Mouse (Mus musculus) heart, adult 11 months (tissue): ENCODE data around the gene Txn1.

ENCODE experiments used
- DNase-seq: peaks from one replicate; pipeline ENCODE4 v3.0.0; 2022

Txn1 gene

DNA sequence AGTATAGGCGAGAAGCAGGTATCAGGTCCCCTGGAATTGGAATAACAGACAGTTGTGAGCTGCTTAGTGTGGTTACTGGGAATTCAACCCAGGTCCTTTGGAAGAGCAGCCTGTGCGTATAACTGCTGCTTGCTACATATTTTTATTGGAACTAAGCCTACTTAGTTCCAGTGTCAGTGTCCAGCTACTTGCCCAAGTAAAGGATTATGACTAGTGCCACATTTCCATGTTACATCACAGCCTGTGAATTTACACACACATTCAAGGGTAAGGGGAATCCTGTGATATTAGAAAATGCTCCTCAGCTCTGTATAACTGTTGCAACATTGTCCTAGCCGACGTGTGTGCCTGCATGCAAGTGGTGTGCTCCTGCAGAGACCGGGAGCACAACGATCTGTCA lies 18.9 kb downstream of the Txn1 start:
- no peak for DNase-seq

DNA sequence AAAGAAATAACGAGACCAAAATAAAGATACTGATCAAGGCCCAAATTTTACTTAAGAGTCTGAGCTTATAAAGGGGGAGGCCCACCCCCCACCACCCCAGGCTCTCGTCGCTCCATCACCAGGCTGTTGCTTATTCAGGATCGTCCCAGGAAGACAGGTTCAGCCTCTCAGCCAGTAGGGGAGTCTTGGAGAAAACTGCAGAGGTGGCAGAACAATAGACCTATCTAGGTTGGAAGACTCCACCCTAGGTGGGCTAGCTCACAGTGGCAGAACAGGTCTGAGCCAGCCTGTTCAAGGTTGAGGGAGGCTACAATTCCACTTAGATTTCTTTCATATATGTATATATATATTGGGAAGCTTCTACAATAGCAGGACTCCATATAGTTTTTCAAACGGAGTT lies 22.0 kb downstream of the Txn1 start:
- DNase-seq, result no peak

DNA sequence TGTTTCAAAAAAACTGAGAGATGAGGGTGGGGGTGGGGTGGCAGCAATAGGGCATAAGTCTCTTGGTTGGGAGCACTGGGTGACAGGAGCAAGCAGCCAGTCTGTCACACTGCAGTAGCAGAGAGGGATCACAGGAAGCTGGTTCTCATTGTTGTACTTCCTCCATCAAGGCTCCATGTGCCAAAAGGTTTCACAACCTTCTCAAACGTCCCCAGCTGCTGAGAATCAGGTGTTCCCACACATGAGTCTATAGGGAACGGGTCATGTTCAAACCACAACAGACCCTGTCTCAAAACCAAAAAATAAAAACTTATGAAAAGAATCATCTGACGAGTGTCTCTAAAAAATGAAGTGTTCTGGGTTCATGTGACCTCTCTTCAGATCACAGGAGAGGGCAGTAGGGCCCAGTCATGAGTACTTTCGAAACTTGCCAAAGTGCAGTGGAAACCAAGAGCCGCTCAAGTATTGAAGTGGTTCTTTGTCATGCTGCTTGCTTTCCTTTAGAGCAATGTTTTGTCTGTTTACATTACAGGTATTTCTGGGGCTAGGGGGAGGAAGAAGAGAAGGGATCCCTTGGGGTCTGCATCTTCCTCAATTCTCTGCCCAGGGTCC lies 25.5 kb downstream of the Txn1 start:
- DNase-seq, result peak; percentile 92

DNA sequence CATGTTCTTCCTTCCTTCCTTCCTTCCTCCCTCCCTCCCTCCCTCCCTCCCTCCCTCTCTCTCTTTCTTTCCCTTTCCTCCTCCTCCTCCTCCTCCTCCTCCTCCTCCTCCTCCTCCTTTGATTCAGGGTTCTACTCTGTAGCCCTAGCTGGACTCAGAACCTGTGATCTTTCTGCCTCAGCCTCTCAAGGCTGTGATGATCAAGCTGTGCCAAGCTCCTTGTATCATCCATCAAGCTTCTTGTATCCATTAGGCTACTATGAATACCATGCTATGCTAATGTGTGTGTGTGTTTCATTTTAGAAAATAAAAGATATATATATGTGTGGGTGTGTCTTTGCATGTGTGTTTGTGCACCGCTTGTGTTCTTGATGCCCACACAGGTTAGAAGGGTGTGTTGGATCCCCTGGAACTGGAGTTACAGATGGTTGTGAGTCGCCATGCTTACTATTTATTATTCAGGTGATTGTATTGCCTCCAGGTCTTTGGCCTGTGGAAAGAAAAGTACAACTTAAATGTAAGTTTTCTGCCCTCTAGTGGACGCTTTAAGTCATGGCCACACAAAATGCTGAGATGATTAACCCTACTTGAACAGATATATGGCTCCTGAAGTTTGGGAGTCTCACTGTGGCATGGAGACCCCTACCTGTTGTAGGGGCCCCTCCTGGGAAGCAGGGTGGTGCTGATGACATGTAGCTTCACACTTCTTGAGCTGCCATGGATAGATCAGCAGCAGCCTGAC lies 28.6 kb downstream of the Txn1 start:
- DNase-seq, result no peak

DNA sequence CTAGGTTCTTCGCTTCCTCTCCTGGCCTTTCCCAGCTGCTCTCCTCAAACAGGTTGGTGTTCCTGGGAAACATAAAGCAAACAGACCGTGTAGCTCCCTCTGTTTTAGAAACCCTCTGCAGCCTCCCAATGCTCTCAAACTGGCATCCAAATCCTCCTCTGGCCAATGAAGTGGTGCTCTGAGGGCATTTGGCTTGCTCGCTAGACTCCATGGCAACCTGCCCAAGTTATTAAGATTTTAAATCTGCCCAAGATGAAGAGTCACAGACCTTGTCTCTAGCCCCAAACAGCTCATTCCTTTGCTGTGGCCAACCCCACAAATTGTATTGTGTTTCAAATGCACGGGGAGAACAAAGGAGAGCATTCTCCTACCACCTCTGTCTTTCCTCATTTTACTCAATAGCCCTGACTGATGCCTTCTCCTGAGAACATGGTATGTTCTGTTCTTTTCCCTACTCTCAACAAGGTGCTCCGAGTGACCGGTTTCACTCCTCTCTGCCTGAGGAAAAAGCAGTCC lies 31.6 kb downstream of the Txn1 start:
- no peak for DNase-seq

DNA sequence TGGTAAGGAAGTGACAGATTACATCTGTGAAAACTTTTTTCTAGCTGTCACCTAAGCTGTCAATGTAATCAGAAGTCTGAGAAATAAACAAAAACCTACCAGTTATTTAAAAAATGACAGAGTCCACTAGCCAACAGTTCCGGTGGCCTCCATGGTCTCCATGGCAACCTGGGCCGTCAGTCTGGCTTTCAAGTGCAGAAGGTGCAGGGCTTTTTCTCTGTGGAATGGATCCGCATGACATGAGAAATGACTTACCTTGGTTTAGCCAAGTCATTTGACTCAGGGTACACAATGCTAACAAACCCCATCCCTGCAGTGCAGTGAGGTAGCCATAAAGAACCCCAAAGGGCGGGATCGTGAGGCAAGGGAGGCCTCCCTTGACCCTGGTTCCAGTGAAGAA lies 34.0 kb downstream of the Txn1 start:
- no peak for DNase-seq

DNA sequence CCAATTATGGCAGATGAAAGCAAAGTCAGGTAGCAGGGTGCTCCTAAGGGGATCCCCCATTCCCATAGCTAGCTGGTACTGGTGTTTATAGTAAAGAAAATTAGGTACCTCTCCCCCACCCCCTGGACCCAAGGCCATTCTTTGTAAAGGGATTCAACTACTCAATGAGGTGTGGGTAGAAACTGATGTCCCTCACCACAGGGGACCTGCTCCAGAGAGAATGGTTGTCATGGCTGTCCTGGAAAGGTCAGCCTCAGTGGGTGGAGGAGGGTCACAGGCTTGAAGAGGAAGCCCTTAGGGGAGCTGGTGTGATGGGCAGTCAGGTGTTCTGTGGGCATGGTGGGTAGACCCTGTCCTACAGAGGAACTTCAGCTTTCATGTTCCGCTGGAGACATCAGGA lies 35.7 kb downstream of the Txn1 start:
- DNase-seq, result no peak

DNA sequence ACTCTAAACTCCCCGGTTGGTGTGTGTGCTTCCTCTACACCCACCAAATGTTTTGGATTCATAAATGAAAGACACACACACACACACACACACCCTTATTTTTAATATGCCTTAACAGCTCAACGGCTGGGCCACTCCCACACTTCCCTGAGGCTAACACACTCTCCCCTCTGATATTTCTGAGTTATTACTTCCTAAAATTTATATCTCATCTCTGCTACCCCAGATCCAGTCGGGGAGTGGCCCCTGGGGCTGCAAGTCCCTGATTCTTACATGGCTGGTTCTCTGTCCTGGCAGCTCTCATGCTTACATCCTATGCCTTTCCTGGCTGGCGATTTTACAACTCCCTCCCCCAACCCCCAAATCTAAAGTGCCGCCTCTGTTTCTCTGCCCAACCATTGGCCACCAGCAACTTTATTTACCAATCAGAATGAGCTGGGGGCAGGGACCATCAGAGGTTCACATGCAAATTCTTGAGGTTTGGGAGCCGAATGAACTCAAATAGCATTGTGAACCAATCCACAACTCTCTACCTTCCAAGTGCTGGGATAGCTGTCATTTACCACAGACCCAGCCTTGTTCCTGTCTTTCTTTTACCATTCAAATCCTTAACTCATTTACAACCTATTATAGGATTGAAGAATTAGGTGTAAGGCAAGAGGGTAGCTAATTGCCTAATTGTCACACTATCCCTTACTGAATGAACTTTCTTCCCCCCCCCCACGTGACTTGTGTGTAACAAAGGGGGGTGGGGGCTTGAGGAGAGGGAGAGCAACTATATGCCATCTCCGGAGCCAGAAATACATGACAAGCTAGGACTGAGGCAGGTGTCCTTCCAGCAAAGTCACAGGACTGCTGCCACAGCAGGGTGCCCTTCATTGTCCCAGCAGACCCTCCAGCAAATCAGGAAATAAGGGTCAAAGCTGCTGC lies 36.5 kb downstream of the Txn1 start:
- DNase-seq, result no peak

DNA sequence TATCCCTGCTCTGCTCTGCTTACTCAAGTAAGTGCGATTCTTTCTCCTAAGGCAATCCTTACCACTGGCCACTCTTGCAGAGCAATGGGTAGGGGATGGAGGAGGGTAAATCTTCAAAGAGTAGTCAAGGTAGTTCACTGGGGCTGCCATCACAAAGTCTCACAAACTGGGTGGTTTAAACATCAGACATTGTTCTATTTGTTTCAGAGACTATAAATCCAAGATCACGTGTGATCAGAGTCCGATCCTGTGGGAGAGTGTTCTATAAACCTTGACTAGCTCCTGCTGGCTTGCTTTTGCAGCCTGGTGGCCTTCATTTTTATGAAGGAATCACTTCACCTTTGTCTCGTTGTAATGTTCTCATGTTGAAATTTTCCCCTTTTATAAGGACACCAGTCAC lies 39.5 kb downstream of the Txn1 start:
- no peak for DNase-seq

DNA sequence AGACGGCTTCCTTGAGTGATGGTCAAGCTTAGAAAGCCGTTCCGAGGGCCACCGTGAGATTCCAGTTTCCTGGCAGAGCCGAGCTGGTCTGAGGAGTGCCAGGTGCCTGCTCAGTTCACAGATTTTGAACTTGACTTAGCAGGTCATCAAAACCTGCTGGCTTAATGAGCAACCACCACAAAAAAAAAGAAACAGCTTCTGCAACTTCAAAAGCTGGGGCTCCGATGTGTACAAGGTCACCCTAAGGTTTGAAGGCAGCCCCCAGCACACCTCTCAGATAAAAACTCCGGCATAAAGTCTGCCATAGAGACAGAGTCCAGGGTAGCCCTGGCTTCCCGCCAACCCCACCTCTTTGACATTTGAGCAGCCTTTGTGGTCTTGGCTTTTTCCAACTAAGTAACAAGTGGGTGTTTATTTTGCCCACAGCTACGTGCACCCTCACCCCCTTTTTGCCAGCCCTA lies 40.0 kb downstream of the Txn1 start, which contains the start of gene D630039A03Rik:
Gene D630039A03Rik (minus strand): TSS at position 97 of the 461 bp plus-strand sequence.
- DNase-seq, result no peak

DNA sequence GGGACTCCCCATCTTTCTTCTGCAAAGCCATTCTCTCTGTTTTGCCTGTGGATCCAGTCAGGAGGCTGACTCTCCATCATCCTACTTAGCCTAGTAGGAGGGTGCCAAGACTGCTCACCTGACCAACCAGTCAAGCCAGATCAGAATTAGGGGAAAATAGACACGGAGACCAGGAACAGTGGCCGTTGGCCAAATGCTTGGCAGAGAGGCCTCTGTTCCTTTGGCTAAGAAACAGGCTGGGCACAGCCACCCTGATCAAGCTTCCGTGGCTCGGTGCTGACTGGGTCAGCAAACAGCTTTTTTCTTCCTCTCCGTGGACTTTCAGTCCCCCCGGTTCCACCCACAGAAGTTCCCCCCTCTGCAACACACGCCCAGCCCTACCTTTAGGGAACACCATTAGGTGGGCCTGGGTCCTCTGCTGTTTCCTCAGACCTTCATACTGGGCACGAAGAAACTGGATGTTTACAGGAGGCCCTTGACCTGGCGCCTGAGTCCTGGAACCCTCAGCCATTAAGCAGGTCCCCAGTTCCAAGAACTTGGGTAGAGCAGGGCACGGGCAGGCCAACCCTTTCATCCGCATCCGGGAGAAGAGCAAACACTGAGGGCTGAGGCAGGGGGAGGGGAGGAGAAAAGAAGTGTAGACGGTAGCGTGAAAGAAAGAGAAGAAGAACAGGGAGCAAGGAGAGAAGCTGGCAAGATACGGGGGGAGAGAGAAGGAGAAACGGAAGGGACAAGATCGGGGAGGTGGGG lies 40.8 kb downstream of the Txn1 start:
- peak; percentile 97 for DNase-seq

DNA sequence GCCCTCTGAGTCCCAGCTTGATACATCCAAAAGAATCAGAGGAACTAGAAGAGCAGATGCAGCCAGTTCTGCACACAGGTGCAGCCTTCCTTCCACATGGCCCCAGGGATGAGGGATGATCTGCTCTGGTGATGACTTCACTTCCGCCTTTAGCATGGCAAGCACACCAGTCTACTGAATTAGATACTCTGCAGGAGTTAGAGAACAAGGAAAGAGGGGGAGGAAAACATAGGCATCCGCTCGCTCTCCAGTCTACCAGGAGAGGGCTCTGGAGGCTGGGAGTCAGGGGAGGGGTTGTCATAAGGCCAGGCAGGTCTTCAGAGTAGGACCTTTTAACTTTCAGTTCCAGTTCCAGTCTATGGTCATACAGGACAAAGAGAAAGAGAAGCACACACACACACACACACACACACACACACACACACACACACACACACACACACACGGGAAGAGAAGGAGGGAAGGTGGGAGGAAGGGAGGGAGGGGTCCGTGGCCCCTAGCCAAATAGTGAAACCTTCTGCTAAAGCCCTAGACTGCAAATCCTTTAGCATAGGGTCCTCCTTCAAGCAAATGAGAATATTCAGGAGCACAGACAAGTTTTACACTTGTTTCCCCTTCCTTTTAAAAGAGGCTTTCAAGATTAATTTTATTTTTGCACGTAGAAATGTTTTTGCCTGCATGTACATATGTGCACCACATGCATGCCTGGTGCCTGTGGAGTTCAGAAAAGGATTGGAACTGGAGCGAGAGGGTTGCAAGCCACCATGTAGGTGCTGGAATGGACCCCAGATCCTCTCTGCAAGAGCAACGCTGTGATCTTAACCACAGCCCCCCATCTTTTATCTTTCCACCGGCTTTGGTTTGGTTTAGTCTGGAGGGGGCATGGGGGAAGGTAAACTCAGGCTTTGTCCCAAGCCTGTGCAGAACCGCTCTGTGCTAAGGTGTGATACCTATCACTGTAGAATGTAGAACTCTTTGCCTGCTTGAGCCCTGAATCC lies 41.7 kb downstream of the Txn1 start:
- no peak for DNase-seq

DNA sequence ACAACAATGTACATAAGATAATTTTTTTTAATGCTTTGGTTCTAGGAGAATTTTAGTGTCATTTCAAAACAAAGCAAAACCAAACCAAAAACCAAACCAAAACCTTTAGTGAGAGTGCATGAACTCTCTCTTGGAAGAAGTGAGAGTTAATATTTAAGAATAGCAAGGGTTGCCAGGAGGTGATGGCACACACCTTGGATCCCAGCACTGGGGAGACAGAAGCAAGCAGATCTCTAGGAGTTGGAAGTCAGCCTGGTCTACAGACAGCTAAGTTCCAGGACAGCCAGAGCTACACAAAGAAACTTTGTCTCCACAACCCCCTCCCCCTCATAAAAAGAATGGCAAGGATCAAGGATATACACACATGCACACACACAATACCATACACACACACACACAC lies 43.2 kb downstream of the Txn1 start:
- no peak for DNase-seq

DNA sequence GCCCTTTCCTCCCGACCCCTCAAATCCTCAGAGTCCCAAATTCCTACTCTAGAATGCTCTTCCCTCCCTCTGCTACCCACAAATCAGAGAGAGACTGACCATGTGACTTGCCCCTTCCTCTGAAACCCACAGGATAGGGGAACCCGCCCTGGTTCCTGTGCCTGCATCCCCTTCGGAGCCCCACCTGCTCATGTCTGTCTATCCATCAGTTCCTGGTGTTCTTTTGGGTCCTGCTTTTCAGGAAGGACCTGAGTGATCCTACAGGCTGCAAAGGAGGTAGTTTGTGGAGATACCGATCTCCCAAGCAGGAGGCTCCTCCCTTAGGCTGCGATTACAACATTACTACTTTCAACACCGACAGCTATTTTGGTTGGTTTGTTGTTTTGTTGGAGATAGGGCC lies 47.4 kb downstream of the Txn1 start:
- DNase-seq, result no peak

DNA sequence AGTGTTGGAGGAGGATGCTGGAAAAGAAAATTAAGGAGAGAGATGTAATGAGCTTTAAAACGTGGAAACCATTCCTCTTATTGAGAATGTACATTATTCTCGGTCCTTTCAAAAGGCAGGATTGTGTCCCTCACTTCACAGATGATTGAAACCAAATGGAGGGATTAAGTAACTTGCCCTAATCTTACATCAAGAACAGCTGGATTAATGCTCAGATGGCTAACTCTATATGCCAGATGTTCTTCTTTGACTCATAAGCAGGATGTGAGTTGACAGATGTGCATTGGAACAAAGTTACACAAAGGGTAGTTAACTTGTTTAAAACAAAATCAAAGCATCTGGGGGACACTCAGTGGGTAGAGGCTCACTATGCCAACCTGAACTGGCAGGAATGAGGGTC lies 49.5 kb downstream of the Txn1 start:
- DNase-seq, result no peak

DNA sequence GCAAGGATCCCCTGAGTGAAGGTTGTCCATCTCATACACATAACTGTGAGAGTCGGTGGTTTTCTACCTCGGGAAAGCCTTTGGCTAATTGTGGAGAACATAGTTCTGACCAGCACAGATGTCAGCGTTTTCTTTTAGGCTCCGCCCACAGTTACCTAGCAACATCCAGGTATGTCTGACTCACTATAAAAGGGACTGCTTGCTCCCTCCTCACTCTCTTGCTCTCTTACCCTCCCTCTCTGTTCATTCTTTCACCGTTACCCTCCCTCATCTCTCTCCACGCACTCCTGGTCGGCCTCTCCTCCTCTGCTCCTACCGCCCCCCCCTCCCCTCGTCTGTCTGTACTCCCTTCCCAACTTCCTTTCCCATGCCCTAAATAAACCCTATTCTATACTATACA lies 51.6 kb downstream of the Txn1 start:
- DNase-seq, result no peak

DNA sequence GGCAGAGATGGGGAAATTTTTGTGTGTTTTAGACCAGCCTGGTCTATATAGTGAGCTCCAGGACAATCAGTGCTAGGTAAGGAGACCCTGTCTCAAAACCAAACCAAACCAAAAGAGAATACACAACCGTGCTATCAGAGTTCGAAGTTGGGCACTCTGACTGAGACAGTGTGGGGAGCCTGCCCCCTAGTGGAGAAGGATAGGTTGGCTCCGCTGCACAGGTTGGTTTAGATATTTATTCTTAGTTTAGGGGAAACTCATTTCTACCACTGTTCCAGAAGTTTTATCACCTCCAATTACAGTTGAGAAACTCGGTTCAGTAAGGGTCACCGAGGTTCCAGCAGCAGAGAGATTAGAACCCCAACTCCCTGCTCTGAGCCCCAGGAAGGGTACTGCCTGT lies 52.0 kb downstream of the Txn1 start:
- peak; percentile 91 for DNase-seq

DNA sequence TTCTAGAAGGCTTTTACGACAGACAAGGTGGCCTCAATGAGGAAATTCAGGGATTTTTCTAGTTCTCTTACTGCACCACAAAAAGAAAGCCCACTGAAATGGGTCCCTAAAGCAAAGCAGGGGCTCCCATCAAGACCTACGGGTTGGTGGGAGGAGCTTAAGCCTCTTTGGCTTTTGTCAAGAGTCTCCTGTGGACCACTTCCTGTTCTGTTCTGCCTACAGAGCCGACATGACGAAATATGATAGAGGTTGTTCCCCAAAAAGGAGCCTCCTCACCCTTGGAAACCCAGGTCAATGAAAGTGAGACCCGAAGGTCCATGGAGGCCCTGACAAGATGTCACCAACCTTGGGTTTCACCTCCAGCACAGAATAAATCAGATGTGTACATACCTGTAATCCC lies 53.6 kb downstream of the Txn1 start:
- DNase-seq, result no peak

DNA sequence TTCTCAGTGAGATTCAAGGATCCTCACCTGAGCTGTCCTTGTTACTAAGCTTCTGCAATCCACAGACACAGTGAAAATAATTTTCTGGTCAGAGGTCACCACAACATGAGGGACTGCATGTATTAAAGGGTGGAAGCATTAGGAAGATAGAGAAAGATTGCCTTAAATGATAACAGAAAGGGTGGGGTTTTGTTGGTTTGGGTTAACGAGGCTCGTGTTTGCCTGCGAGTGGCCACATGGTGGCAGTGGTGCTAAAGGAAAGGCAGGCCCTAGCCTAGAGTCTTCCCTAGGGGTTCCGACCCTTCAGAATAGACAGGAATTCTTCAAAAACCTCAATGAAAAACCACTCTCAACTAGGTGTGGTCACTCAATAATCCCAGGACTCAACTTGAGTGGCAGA lies 55.0 kb downstream of the Txn1 start:
- DNase-seq, result no peak

DNA sequence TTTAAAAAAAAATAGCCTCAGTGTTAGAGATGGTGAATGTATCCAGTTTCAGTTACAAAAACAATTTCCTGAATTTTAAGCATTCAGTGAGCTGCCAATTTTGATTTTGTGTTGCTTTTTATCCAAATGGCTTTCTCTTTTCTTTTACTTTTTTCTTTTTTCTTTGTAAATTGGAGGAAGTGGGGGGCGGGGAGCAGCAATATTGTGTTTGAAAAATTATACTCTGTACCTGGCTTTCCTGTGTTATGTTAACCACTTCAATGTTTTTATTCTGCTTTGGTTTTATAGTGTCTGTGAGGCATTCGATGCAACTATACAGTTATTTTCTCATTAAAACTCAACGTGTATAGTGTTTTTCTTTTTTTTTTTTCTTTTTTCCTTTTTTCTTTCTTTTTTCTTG lies 59.6 kb downstream of the Txn1 start:
- DNase-seq, result peak; percentile 57

DNA sequence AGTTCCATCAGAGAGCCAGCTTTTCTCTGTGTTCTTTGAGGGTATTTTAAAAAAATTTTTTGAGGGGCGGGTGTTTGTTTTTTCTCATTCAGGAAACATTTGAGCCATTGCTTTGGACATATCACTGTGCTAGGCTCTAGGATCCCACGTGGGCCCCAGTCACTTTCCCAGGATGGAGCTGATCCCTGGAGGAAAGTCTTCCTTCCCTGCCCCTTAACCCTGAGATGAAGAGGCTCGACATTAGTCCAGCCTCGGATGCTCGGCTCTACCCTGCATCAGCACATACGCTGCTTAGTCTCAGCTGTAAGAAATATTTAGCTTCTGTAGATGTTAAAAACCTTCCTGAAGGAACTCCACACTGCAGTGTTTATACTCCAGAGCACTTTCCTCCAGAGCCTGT lies 60.3 kb downstream of the Txn1 start:
- peak; percentile 95 for DNase-seq
